In genomic region chr11:90603066-90603465, GRCm38 (mm10) we compare ENCODE assay signal across 28 mouse cellular contexts.
"Had no signal": no experiment of that assay in that cellular context is flagged by ENCODE, and none has a peak within 500 bp of the region (broad histone marks: within the 10 kb centered on the region; RNA-seq: fewer than 3 reads in every experiment).

No protein-coding gene starts in this region.

- DNase-seq: cerebellum, adult 18-20 months; cerebellum, adult 2 months; cerebellum, adult 8-10 months; cerebellum, adult 9-10 months; cerebellum, adult 9-11 months; cerebellum, postnatal 10 days; cerebellum, postnatal 14 days; cerebellum, postnatal 25 days; cerebellum, postnatal 36 days; embryo, embryonic 11 days; forebrain, postnatal 0 days; gastrocnemius, adult 2 months; gastrocnemius, postnatal 10 days; gastrocnemius, postnatal 14 days; gastrocnemius, postnatal 25 days; gastrocnemius, postnatal 36 days; heart, adult 11 months had no signal

- H3K9me3 ChIP-seq: embryonic facial prominence, embryonic 10.5 days; embryonic facial prominence, embryonic 12.5 days; embryonic facial prominence, embryonic 13.5 days; embryonic facial prominence, embryonic 15.5 days; forebrain, embryonic 10.5 days; forebrain, embryonic 12.5 days; forebrain, embryonic 13.5 days; forebrain, embryonic 15.5 days had no signal

- H3K27ac ChIP-seq: embryonic facial prominence, embryonic 10.5 days; embryonic facial prominence, embryonic 12.5 days; embryonic facial prominence, embryonic 13.5 days; embryonic facial prominence, embryonic 15.5 days; forebrain, embryonic 10.5 days; forebrain, embryonic 12.5 days; forebrain, embryonic 13.5 days; forebrain, embryonic 15.5 days; gastrocnemius, adult 2 months had no signal

- H3K4me1 ChIP-seq: embryonic facial prominence, embryonic 10.5 days; embryonic facial prominence, embryonic 12.5 days; embryonic facial prominence, embryonic 13.5 days; embryonic facial prominence, embryonic 15.5 days; forebrain, embryonic 10.5 days; forebrain, embryonic 12.5 days; forebrain, embryonic 13.5 days; forebrain, embryonic 15.5 days had no signal

- H3K4me2 ChIP-seq: embryonic facial prominence, embryonic 12.5 days; embryonic facial prominence, embryonic 13.5 days; embryonic facial prominence, embryonic 15.5 days; forebrain, embryonic 12.5 days; forebrain, embryonic 13.5 days; forebrain, embryonic 15.5 days had no signal

- H3K4me3 ChIP-seq: embryonic facial prominence, embryonic 10.5 days; embryonic facial prominence, embryonic 12.5 days; embryonic facial prominence, embryonic 13.5 days; embryonic facial prominence, embryonic 15.5 days; erythroblast, embryonic 14.5 days; forebrain, embryonic 10.5 days; forebrain, embryonic 12.5 days; forebrain, embryonic 13.5 days; forebrain, embryonic 15.5 days; gastrocnemius, adult 2 months had no signal

- H3K9ac ChIP-seq: embryonic facial prominence, embryonic 12.5 days; embryonic facial prominence, embryonic 13.5 days; embryonic facial prominence, embryonic 15.5 days; forebrain, embryonic 12.5 days; forebrain, embryonic 13.5 days; forebrain, embryonic 15.5 days; forebrain, postnatal 0 days had no signal

- ATAC-seq: forebrain, embryonic 13.5 days; forebrain, embryonic 14.5 days; forebrain, embryonic 15.5 days; forebrain, embryonic 16.5 days; forebrain, postnatal 0 days had no signal

- H3K27me3 ChIP-seq: embryonic facial prominence, embryonic 12.5 days; embryonic facial prominence, embryonic 13.5 days; embryonic facial prominence, embryonic 15.5 days; forebrain, embryonic 12.5 days; forebrain, embryonic 13.5 days; forebrain, embryonic 15.5 days had no signal
